Mouse (Mus musculus) heart, postnatal 10 days (tissue): ENCODE measurements around the gene Efna3. TPM values are rescaled to one million over a fixed set of nuclear protein-coding genes. Genes with fewer than 3 reads are reported as not detected.

Source experiments
- DNase-seq, 2 experiments: peaks; one replicate each; pipeline ENCODE4 v3.0.0; 2021
- intact Hi-C: fragments of 180-260 bp; cut with DNase I; formaldehyde crosslinking; loops from one replicate; pipeline ENCODE4 v1.15.1; 2025
- total RNA-seq, 2 experiments: library from RNA; stranded (reverse); gene quantifications; 2 replicates each; pipeline ENCODE4 v1.2.3; 2021

The Efna3 gene
- total RNA-seq, 2 experiments from 2014 or later: 0.17 TPM; not detected in 1

- intact Hi-C loops: no loop called here
- DNase-seq: no peak
Measured at GRCm38 (mm10) chr3:89291874-89292273, 30.9 kb downstream of the Efna3 start.

GRCm38 (mm10) chr3:89288503-89288928 is 34.2 kb downstream of the Efna3 start:
- DNase-seq: peak; percentile 24 to 42
- intact Hi-C loops: no loop called here

- DNase-seq: no peak
- intact Hi-C loops: no loop called here
Measured at GRCm38 (mm10) chr3:89287286-89287685, 35.5 kb downstream of the Efna3 start.

GRCm38 (mm10) chr3:89285526-89285925 is 37.2 kb downstream of the Efna3 start:
- no peak for DNase-seq
- intact Hi-C loops: no loop called here

GRCm38 (mm10) chr3:89284261-89284660 is 38.5 kb downstream of the Efna3 start:
- intact Hi-C loops: no loop called here
- DNase-seq: no peak

GRCm38 (mm10) chr3:89282291-89282643 is 40.5 kb downstream of the Efna3 start:
- no peak for DNase-seq
- intact Hi-C loops: loop anchor here (1.0 to 2.0 kb wide), 3 partner anchors 27 to 36 kb away; partner anchors contain the start of gene Trim46

GRCm38 (mm10) chr3:89281579-89282290 is 41.0 kb downstream of the Efna3 start:
- intact Hi-C loops: loop anchor here (1.0 to 2.0 kb wide), 3 partner anchors 27 to 35 kb away; partner anchors contain the start of gene Trim46
- peak; percentile 90 to 95 for DNase-seq

- intact Hi-C loops: no loop called here
- peak; percentile 70 to 72 for DNase-seq
Measured at GRCm38 (mm10) chr3:89280606-89281511, 41.9 kb downstream of the Efna3 start, which contains the start of gene Efna1. TSS of gene Efna1 (minus strand) at chr3:89281142.

GRCm38 (mm10) chr3:89280050-89280605 is 42.6 kb downstream of the Efna3 start:
- intact Hi-C loops: no loop called here

GRCm38 (mm10) chr3:89279153-89279890 is 43.4 kb downstream of the Efna3 start:
- peak; percentile 91 for DNase-seq
- intact Hi-C loops: no loop called here

More at GRCm38 (mm10) chr3:89280050-89280605, 42.6 kb downstream of the Efna3 start:
- peak; percentile 43 to 60 for DNase-seq

GRCm38 (mm10) chr3:89278643-89279042 is 44.1 kb downstream of the Efna3 start:
- DNase-seq: peak in 1 of 2 experiments; percentile 42
- intact Hi-C loops: no loop called here

- intact Hi-C loops: no loop called here
- peak; percentile 75 to 77 for DNase-seq
Measured at GRCm38 (mm10) chr3:89278107-89278506, 44.7 kb downstream of the Efna3 start.

- intact Hi-C loops: no loop called here
- DNase-seq: peak; percentile 77 to 78
Measured at GRCm38 (mm10) chr3:89277281-89278021, 45.3 kb downstream of the Efna3 start.

- intact Hi-C loops: no loop called here
- no peak for DNase-seq
Measured at GRCm38 (mm10) chr3:89276061-89276460, 46.7 kb downstream of the Efna3 start.

GRCm38 (mm10) chr3:89271760-89272159 is 51.0 kb downstream of the Efna3 start:
- intact Hi-C loops: no loop called here
- peak in 1 of 2 experiments; percentile 60 for DNase-seq

GRCm38 (mm10) chr3:89270891-89271290 is 51.9 kb downstream of the Efna3 start:
- peak; percentile 77 to 83 for DNase-seq
- intact Hi-C loops: no loop called here

- peak; percentile 93 for DNase-seq
- intact Hi-C loops: no loop called here
Measured at GRCm38 (mm10) chr3:89270051-89270755, 52.6 kb downstream of the Efna3 start, which contains the start of gene Slc50a1. TSS of gene Slc50a1 (minus strand) at chr3:89270570.

- no peak for DNase-seq
- intact Hi-C loops: no loop called here
Measured at GRCm38 (mm10) chr3:89268916-89269315, 53.8 kb downstream of the Efna3 start.

- intact Hi-C loops: no loop called here
Measured at GRCm38 (mm10) chr3:89266439-89266893, 56.3 kb downstream of the Efna3 start.

More at GRCm38 (mm10) chr3:89266439-89266893, 56.3 kb downstream of the Efna3 start:
- DNase-seq: peak; percentile 85 to 87
